Mouse (Mus musculus): Measurements from ENCODE around the gene Babam1.

- TF ChIP-seq POLR2A (IDR thresholded peaks at IDR 0.05; ENCODE audit: borderline replicate concordance, low read depth, low read length) (no peak), CTCF (IDR thresholded peaks at IDR 0.05; ENCODE audit: low read depth, low read length) (no peak)
Measured at GRCm38 (mm10) chr8:71373000-71373399, 23.7 kb upstream of the Babam1 start.
